Mouse (Mus musculus): ENCODE measurements around the gene Cacna1b. TPM values are rescaled to one million over a fixed set of nuclear protein-coding genes. Genes with fewer than 3 reads are reported as not detected.

Gene Cacna1b
- polyA plus RNA-seq, 1 experiment = 0.06 TPM

- H3ac ChIP-seq (ENCODE audit: control insufficient read depth, insufficient read length) = no peak overlapping the region
- H3K4me3 ChIP-seq = no peak overlapping the region
- no peaks in the 10 kb centered on the region for H3K79me2 ChIP-seq (ENCODE audit: control insufficient read depth, insufficient read depth)
- H3K4me2 ChIP-seq (ENCODE audit: low read depth) = no peak overlapping the region
- H3K36me3 ChIP-seq (ENCODE audit: control insufficient read depth, insufficient read depth) = no peaks in the 10 kb centered on the region
- H3K27me3 ChIP-seq (ENCODE audit: control insufficient read depth, insufficient read depth, insufficient read length) = no peaks in the 10 kb centered on the region
- TF ChIP-seq MYOG (IDR thresholded peaks at IDR 0.05; ENCODE audit: control insufficient read depth in 1 of 3, insufficient read depth in 1 of 3, insufficient read length in 2 of 3, low read depth in 2 of 3) = no peak
- no peak for TF ChIP-seq POLR2A (IDR thresholded peaks at IDR 0.05; ENCODE audit: insufficient read length, low read depth)
- TF ChIP-seq SRF (IDR thresholded peaks at IDR 0.05; ENCODE audit: control insufficient read depth, insufficient read length, low read depth) = no peak
- no peak for TF ChIP-seq POLR2AphosphoS2 (IDR thresholded peaks at IDR 0.05; ENCODE audit: insufficient read length, low read depth)
- TF ChIP-seq REST (IDR thresholded peaks at IDR 0.05; ENCODE audit: insufficient read depth, insufficient read length) = no peak
- no peak for TF ChIP-seq TCF12 (IDR thresholded peaks at IDR 0.05; ENCODE audit: insufficient read depth, poor library complexity, severe bottlenecking)
- TF ChIP-seq MYOD1 (IDR thresholded peaks at IDR 0.05; ENCODE audit: control insufficient read depth in 1 of 3, insufficient read length in 2 of 3, low read depth in 2 of 3) = no peak
- no peak for TF ChIP-seq TCF3 (IDR thresholded peaks at IDR 0.05; ENCODE audit: insufficient read length, low read depth)
- no peak for TF ChIP-seq E2F4 (IDR thresholded peaks at IDR 0.05; ENCODE audit: insufficient read depth)
- TF ChIP-seq MAX (IDR thresholded peaks at IDR 0.05; ENCODE audit: low read depth) = no peak
- no peak for TF ChIP-seq USF1 (IDR thresholded peaks at IDR 0.05; ENCODE audit: low read depth)
- no peak for TF ChIP-seq CEBPB (IDR thresholded peaks at IDR 0.05; ENCODE audit: insufficient read depth, poor library complexity, severe bottlenecking)
Observed at GRCm38 (mm10) chr2:24684796-24685195, 78.2 kb downstream of the Cacna1b start.

DNA sequence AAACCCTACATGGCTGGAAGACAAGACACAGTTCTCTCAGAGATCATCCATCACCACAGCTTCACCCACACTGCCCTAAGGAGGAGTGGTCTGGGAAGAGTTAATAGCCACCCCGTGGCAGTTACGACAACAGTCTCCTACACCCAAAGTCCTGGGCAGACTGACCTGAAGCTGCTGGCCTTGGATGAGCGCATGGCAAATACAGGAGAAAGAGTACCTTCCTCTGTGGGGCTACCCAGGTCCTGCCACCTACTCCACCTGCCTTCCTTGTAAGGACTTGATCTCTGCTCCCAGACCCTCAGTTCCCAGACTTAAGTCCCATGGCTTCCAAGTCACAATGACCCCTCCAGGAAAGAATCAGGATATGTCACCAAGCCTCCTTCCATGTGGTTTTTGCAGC is 79.7 kb downstream of the Cacna1b start:
- Histone ChIP-seq H3K36me3 (ENCODE audit: control insufficient read depth, insufficient read depth) (no peaks in the 10 kb centered on the region), H3K27me3 (ENCODE audit: control insufficient read depth, insufficient read depth, insufficient read length) (peaks cover 9% of the 10 kb centered on the region), H3K4me3 (no peak overlapping the region), H3K79me2 (ENCODE audit: control insufficient read depth, insufficient read depth) (no peaks in the 10 kb centered on the region), H3ac (ENCODE audit: control insufficient read depth, insufficient read length) (no peak overlapping the region), H3K4me2 (ENCODE audit: low read depth) (no peak overlapping the region)
- TF ChIP-seq SRF (IDR thresholded peaks at IDR 0.05; ENCODE audit: control insufficient read depth, insufficient read length, low read depth) = no peak
- TF ChIP-seq TCF3 (IDR thresholded peaks at IDR 0.05; ENCODE audit: insufficient read length, low read depth) = no peak
- TF ChIP-seq MYOG (IDR thresholded peaks at IDR 0.05; ENCODE audit: control insufficient read depth in 1 of 3, insufficient read depth in 1 of 3, insufficient read length in 2 of 3, low read depth in 2 of 3) = no peak
- no peak for TF ChIP-seq POLR2A (IDR thresholded peaks at IDR 0.05; ENCODE audit: insufficient read length, low read depth)
- TF ChIP-seq MAX (IDR thresholded peaks at IDR 0.05; ENCODE audit: low read depth) = no peak
- TF ChIP-seq E2F4 (IDR thresholded peaks at IDR 0.05; ENCODE audit: insufficient read depth) = no peak
- no peak for TF ChIP-seq POLR2AphosphoS2 (IDR thresholded peaks at IDR 0.05; ENCODE audit: insufficient read length, low read depth)
- TF ChIP-seq CEBPB (IDR thresholded peaks at IDR 0.05; ENCODE audit: insufficient read depth, poor library complexity, severe bottlenecking) = no peak

DNA sequence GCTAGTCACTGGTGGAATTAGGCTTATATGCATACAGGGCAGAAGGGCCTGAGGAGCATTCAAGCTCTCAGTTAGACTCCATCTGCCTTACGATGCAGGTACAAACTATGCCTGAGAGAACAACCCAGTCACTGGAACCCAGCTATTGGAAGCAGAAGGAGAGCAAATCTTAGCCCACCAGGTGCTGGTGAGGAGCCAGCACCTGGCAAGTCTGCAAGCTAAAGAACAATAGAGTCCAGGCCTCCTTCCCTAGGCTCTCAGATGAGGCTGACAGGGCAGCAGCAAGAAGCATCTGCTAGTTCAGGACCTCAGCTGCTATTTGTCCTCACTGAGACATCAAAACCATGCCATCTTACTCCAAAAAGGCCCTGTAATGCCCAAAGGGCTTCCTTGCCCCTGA is 82.2 kb downstream of the Cacna1b start:
- Histone ChIP-seq H3K4me3 (no peak overlapping the region), H3ac (ENCODE audit: control insufficient read depth, insufficient read length) (no peak overlapping the region), H3K27me3 (ENCODE audit: control insufficient read depth, insufficient read depth, insufficient read length) (peaks cover 9% of the 10 kb centered on the region), H3K4me2 (ENCODE audit: low read depth) (no peak overlapping the region), H3K79me2 (ENCODE audit: control insufficient read depth, insufficient read depth) (no peaks in the 10 kb centered on the region), H3K36me3 (ENCODE audit: control insufficient read depth, insufficient read depth) (no peaks in the 10 kb centered on the region)
- TF ChIP-seq MYOD1 (IDR thresholded peaks at IDR 0.05; ENCODE audit: control insufficient read depth in 1 of 3, insufficient read length in 2 of 3, low read depth in 2 of 3) (no peak), POLR2AphosphoS2 (IDR thresholded peaks at IDR 0.05; ENCODE audit: insufficient read length, low read depth) (no peak), TCF3 (IDR thresholded peaks at IDR 0.05; ENCODE audit: insufficient read length, low read depth) (no peak), USF1 (IDR thresholded peaks at IDR 0.05; ENCODE audit: low read depth) (no peak), SRF (IDR thresholded peaks at IDR 0.05; ENCODE audit: control insufficient read depth, insufficient read length, low read depth) (no peak), POLR2A (IDR thresholded peaks at IDR 0.05; ENCODE audit: insufficient read length, low read depth) (no peak)

GRCm38 (mm10) chr2:24680176-24680575 is 82.8 kb downstream of the Cacna1b start:
- H3K79me2 ChIP-seq (ENCODE audit: control insufficient read depth, insufficient read depth) = no peaks in the 10 kb centered on the region
- no peak overlapping the region for H3K4me2 ChIP-seq (ENCODE audit: low read depth)
- H3K4me3 ChIP-seq = no peak overlapping the region
- H3K27me3 ChIP-seq (ENCODE audit: control insufficient read depth, insufficient read depth, insufficient read length) = peaks cover 9% of the 10 kb centered on the region
- H3K36me3 ChIP-seq (ENCODE audit: control insufficient read depth, insufficient read depth) = no peaks in the 10 kb centered on the region
- no peak overlapping the region for H3ac ChIP-seq (ENCODE audit: control insufficient read depth, insufficient read length)
- TF ChIP-seq E2F4 (IDR thresholded peaks at IDR 0.05; ENCODE audit: insufficient read depth) = no peak
- TF ChIP-seq TCF12 (IDR thresholded peaks at IDR 0.05; ENCODE audit: insufficient read depth, poor library complexity, severe bottlenecking) = no peak
- TF ChIP-seq MYOG (IDR thresholded peaks at IDR 0.05; ENCODE audit: control insufficient read depth in 1 of 3, insufficient read depth in 1 of 3, insufficient read length in 2 of 3, low read depth in 2 of 3) = no peak
- TF ChIP-seq MAX (IDR thresholded peaks at IDR 0.05; ENCODE audit: low read depth) = no peak
- TF ChIP-seq MYOD1 (IDR thresholded peaks at IDR 0.05; ENCODE audit: control insufficient read depth in 1 of 3, insufficient read length in 2 of 3, low read depth in 2 of 3) = no peak
- TF ChIP-seq POLR2AphosphoS2 (IDR thresholded peaks at IDR 0.05; ENCODE audit: insufficient read length, low read depth) = no peak
- no peak for TF ChIP-seq USF1 (IDR thresholded peaks at IDR 0.05; ENCODE audit: low read depth)
- TF ChIP-seq TCF3 (IDR thresholded peaks at IDR 0.05; ENCODE audit: insufficient read length, low read depth) = no peak
- TF ChIP-seq POLR2A (IDR thresholded peaks at IDR 0.05; ENCODE audit: insufficient read length, low read depth) = no peak
- no peak for TF ChIP-seq CEBPB (IDR thresholded peaks at IDR 0.05; ENCODE audit: insufficient read depth, poor library complexity, severe bottlenecking)
- no peak for TF ChIP-seq SRF (IDR thresholded peaks at IDR 0.05; ENCODE audit: control insufficient read depth, insufficient read length, low read depth)

DNA sequence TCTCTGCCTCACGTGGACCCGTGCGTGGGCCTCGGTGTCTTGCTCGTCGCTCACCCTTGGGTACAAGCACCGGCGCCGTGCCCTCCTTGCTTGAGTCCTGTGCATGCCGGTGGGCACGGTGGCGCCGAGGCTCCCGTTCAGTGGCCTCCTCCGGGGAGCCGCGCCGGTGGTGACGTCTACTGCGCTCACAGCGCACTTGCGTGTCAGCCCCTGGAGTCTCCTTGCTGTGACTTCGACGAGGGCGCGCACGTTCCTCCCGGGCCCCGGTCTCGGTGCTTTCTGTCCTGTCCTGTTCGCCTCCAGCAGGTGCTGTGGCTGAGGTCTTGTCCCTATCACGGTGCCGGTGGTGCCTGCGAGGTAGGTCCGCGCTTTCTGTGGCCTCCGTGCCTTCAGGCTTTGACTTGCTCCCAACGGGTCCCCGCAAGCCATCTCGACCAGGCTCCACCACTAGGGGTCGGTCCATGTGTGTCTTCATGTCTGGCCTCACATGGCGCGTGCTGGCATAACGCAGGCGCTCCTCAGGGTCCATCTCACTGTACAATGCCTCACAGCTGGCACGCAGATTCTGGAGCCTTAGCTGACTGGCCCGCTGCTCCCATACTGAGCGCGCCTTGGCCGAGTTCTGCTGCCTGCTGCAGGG is 83.8 kb downstream of the Cacna1b start:
- H3K36me3 ChIP-seq (ENCODE audit: control insufficient read depth, insufficient read depth) = no peaks in the 10 kb centered on the region
- H3K4me3 ChIP-seq = no peak overlapping the region
- H3ac ChIP-seq (ENCODE audit: control insufficient read depth, insufficient read length) = no peak overlapping the region
- H3K4me2 ChIP-seq (ENCODE audit: low read depth) = no peak overlapping the region
- peaks cover 9% of the 10 kb centered on the region for H3K27me3 ChIP-seq (ENCODE audit: control insufficient read depth, insufficient read depth, insufficient read length)
- no peaks in the 10 kb centered on the region for H3K79me2 ChIP-seq (ENCODE audit: control insufficient read depth, insufficient read depth)
- TF ChIP-seq CEBPB (IDR thresholded peaks at IDR 0.05; ENCODE audit: insufficient read depth, poor library complexity, severe bottlenecking) (no peak), TCF3 (IDR thresholded peaks at IDR 0.05; ENCODE audit: insufficient read length, low read depth) (no peak), TCF12 (IDR thresholded peaks at IDR 0.05; ENCODE audit: insufficient read depth, poor library complexity, severe bottlenecking) (no peak), REST (IDR thresholded peaks at IDR 0.05; ENCODE audit: insufficient read depth, insufficient read length) (no peak), USF1 (IDR thresholded peaks at IDR 0.05; ENCODE audit: low read depth) (no peak), E2F4 (IDR thresholded peaks at IDR 0.05; ENCODE audit: insufficient read depth) (no peak), MAX (IDR thresholded peaks at IDR 0.05; ENCODE audit: low read depth) (no peak), POLR2A (IDR thresholded peaks at IDR 0.05; ENCODE audit: insufficient read length, low read depth) (no peak), MYOG (IDR thresholded peaks at IDR 0.05; ENCODE audit: control insufficient read depth in 1 of 3, insufficient read depth in 1 of 3, insufficient read length in 2 of 3, low read depth in 2 of 3) (no peak), MYOD1 (IDR thresholded peaks at IDR 0.05; ENCODE audit: control insufficient read depth in 1 of 3, insufficient read length in 2 of 3, low read depth in 2 of 3) (no peak), POLR2AphosphoS2 (IDR thresholded peaks at IDR 0.05; ENCODE audit: insufficient read length, low read depth) (no peak), SRF (IDR thresholded peaks at IDR 0.05; ENCODE audit: control insufficient read depth, insufficient read length, low read depth) (no peak)
